Mouse (Mus musculus) hindbrain, embryonic 12.5 days (tissue): ENCODE measurements around the gene Ccpg1. TPM values are rescaled to one million over a fixed set of nuclear protein-coding genes. Genes with fewer than 3 reads are reported as not detected.

Experiments
- ATAC-seq: fragments of 200-750 bp; cut with Nextera tagmentation; 2 replicates; pipeline ENCODE4 v1.8.0; 2017; ENCODE audit warnings: moderate TSS enrichment; ENCODE audit not compliant: low FRiP score
- H3K27ac ChIP-seq: fragments of 300-500 bp; sonication (generic); 2 replicates; pipeline ENCODE4 v1.5.1; 2016; ENCODE audit warnings: mild to moderate bottlenecking
- H3K27me3 ChIP-seq: fragments of 300-500 bp; sonication (generic); 2 replicates; pipeline ENCODE4 v1.6.1; 2016; ENCODE audit warnings: mild to moderate bottlenecking
- H3K36me3 ChIP-seq: fragments of 300-500 bp; sonication (generic); 2 replicates; pipeline ENCODE4 v1.6.1; 2016; ENCODE audit warnings: mild to moderate bottlenecking
- H3K4me1 ChIP-seq: fragments of 300-500 bp; sonication (generic); 2 replicates; pipeline ENCODE4 v1.6.1; 2016
- H3K4me2 ChIP-seq: fragments of 300-500 bp; sonication (generic); replicated peaks from 2 replicates; pipeline ENCODE4 v1.6.1; 2016; ENCODE audit warnings: mild to moderate bottlenecking
- H3K4me3 ChIP-seq: fragments of 300-500 bp; sonication (generic); 2 replicates; pipeline ENCODE4 v1.5.1; 2016; ENCODE audit warnings: mild to moderate bottlenecking
- H3K9ac ChIP-seq: fragments of 300-500 bp; sonication (generic); 2 replicates; pipeline ENCODE4 v1.6.1; 2016; ENCODE audit warnings: mild to moderate bottlenecking, moderate library complexity
- H3K9me3 ChIP-seq: fragments of 300-500 bp; sonication (generic); replicated peaks from 2 replicates; pipeline ENCODE4 v1.6.1; 2016; ENCODE audit warnings: mild to moderate bottlenecking
- WGBS: fragments of 180-500 bp; shearing (Covaris S2); methylation state at CpG from one replicate; pipeline ENCODE4 v1.1.7; 2016; 5-methylcytosine and 5-hydroxymethylcytosine counted together
- polyA plus RNA-seq: library from polyadenylated mRNA; unstranded; fragments of >200 nt; fragmentation: Nextera tagmentation; extraction: Ambion mirVana; gene quantifications from 2 replicates; pipeline ENCODE4 v1.2.1, GENCODE M21; 2016

Gene Ccpg1
- polyA plus RNA-seq: 38.7 and 44.3 TPM in 2 replicates

GRCm38 (mm10) chr9:72985250-72986220 is at the start of gene Ccpg1, which contains the start of gene Ccpg1os:
Gene Ccpg1 (plus strand): TSS chr9:72985429.
Gene Ccpg1os (minus strand): TSS chr9:72985382.
- peak within 1 kb of the TSS; percentile 87 for H3K4me3 ChIP-seq
- under 1% methylated on average over 88 of the region's 88 CpGs for WGBS
- no peaks in the 10 kb centered on the region for H3K27me3 ChIP-seq
- peak; percentile 99 for ATAC-seq
- H3K9ac ChIP-seq: peak within 1 kb of the TSS; percentile 83
- peak within 1 kb of the TSS; percentile 88 for H3K27ac ChIP-seq
- H3K9me3 ChIP-seq: no peaks in the 10 kb centered on the region
- peak within 1 kb of the TSS; percentile 87 for H3K4me2 ChIP-seq
- peaks cover 17% of the 10 kb centered on the region for H3K4me1 ChIP-seq
- no peaks in the 10 kb centered on the region for H3K36me3 ChIP-seq

GRCm38 (mm10) chr9:72936301-72936700 is 48.9 kb upstream of the Ccpg1 start:
- Histone ChIP-seq H3K9me3 (no peaks in the 10 kb centered on the region), H3K4me3 (no peak overlapping the region), H3K36me3 (peaks cover 9% of the 10 kb centered on the region; the same call in 1 of the 2 replicates), H3K27me3 (no peaks in the 10 kb centered on the region), H3K9ac (no peak overlapping the region), H3K4me1 (no peaks in the 10 kb centered on the region), H3K27ac (no peak overlapping the region), H3K4me2 (no peak overlapping the region)
- ATAC-seq: no peak
- 70% methylated on average over 2 of the region's 2 CpGs for WGBS

- H3K4me2 ChIP-seq: no peak overlapping the region
- H3K27me3 ChIP-seq: no peaks in the 10 kb centered on the region
- no peaks in the 10 kb centered on the region for H3K4me1 ChIP-seq
- no peak overlapping the region for H3K4me3 ChIP-seq
- 63% methylated on average over 3 of the region's 3 CpGs for WGBS
- H3K9me3 ChIP-seq: peaks cover 5% of the 10 kb centered on the region; the same call in 1 of the 2 replicates
- ATAC-seq: no peak
- no peak overlapping the region for H3K9ac ChIP-seq
- H3K27ac ChIP-seq: no peak overlapping the region
- H3K36me3 ChIP-seq: peaks cover 35% of the 10 kb centered on the region
Observed at GRCm38 (mm10) chr9:72943424-72943823, 41.8 kb upstream of the Ccpg1 start.

DNA sequence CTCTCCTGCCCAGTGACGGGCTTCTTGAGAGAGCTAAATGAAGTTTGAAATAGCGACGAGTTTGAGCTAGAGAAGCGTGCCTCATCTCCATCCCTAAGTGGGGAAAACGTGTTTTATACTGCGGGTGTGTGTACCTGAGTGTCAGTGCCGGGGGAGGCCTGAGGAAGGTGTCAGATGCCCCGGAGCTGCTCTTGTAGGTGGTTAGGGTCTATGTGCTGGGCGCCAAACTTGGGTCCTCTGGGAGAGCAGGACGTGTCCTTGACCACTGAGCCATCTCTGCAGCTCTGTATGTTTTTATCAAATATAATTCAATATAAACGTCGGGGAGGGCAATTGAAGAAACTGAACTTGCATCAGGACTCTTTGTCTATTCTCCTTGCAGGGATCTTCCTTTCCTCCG is 40.9 kb upstream of the Ccpg1 start:
- H3K4me3 ChIP-seq: no peak overlapping the region
- H3K36me3 ChIP-seq: peaks cover 35% of the 10 kb centered on the region
- 94% methylated on average over 13 of the region's 13 CpGs for WGBS
- H3K9ac ChIP-seq: no peak overlapping the region
- H3K4me1 ChIP-seq: no peaks in the 10 kb centered on the region
- no peaks in the 10 kb centered on the region for H3K27me3 ChIP-seq
- no peak for ATAC-seq
- H3K9me3 ChIP-seq: peaks cover 5% of the 10 kb centered on the region; the same call in 1 of the 2 replicates
- H3K4me2 ChIP-seq: no peak overlapping the region
- no peak overlapping the region for H3K27ac ChIP-seq

DNA sequence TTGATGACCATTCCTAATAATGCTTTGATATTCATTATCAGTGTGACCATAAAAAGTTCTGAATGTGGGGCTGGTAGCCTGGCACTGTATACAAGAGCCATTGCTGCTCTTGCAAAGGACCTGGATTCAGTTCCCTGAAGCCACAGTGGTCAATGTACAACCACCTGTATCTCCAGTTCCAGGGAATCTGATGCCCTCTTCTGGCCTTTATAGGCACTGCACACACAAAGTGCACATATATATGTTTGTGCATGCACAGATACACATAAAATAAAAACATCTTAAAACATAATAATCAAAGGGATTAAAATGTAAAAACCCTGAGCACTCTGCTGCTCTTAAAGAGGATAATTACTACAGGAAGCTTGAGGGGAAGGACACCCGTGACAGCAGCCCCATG is 38.2 kb upstream of the Ccpg1 start:
- H3K4me2 ChIP-seq: no peak overlapping the region
- H3K9me3 ChIP-seq: peaks cover 5% of the 10 kb centered on the region; the same call in 1 of the 2 replicates
- H3K27me3 ChIP-seq: no peaks in the 10 kb centered on the region
- no peak overlapping the region for H3K4me3 ChIP-seq
- no peak overlapping the region for H3K27ac ChIP-seq
- H3K36me3 ChIP-seq: peaks cover 35% of the 10 kb centered on the region
- no peak overlapping the region for H3K9ac ChIP-seq
- H3K4me1 ChIP-seq: no peaks in the 10 kb centered on the region
- WGBS: 92% methylated on average over 1 of the region's 1 CpGs
- no peak for ATAC-seq

- Histone ChIP-seq H3K27me3 (no peaks in the 10 kb centered on the region), H3K9me3 (peaks cover 5% of the 10 kb centered on the region; the same call in 1 of the 2 replicates), H3K4me3 (no peak overlapping the region), H3K4me2 (no peak overlapping the region), H3K27ac (no peak overlapping the region), H3K4me1 (no peaks in the 10 kb centered on the region), H3K36me3 (peaks cover 23% of the 10 kb centered on the region), H3K9ac (no peak overlapping the region)
- ATAC-seq: no peak
- 73% methylated on average over 7 of the region's 7 CpGs for WGBS
Observed at GRCm38 (mm10) chr9:72949572-72949971, 35.7 kb upstream of the Ccpg1 start.

- no peak overlapping the region for H3K9ac ChIP-seq
- H3K4me2 ChIP-seq: no peak overlapping the region
- peaks cover 9% of the 10 kb centered on the region for H3K4me1 ChIP-seq
- no peak overlapping the region for H3K27ac ChIP-seq
- 62% methylated on average over 2 of the region's 2 CpGs for WGBS
- no peaks in the 10 kb centered on the region for H3K9me3 ChIP-seq
- ATAC-seq: no peak
- no peak overlapping the region for H3K4me3 ChIP-seq
- no peaks in the 10 kb centered on the region for H3K36me3 ChIP-seq
- no peaks in the 10 kb centered on the region for H3K27me3 ChIP-seq
Observed at GRCm38 (mm10) chr9:72954746-72955145, 30.5 kb upstream of the Ccpg1 start.

- peaks cover 9% of the 10 kb centered on the region for H3K4me1 ChIP-seq
- H3K27ac ChIP-seq: no peak overlapping the region
- ATAC-seq: no peak
- no peak overlapping the region for H3K4me3 ChIP-seq
- no peaks in the 10 kb centered on the region for H3K27me3 ChIP-seq
- 26% methylated on average over 1 of the region's 1 CpGs for WGBS
- H3K4me2 ChIP-seq: no peak overlapping the region
- H3K9me3 ChIP-seq: no peaks in the 10 kb centered on the region
- H3K36me3 ChIP-seq: no peaks in the 10 kb centered on the region
- no peak overlapping the region for H3K9ac ChIP-seq
Observed at GRCm38 (mm10) chr9:72955546-72955945, 29.7 kb upstream of the Ccpg1 start.

- Histone ChIP-seq H3K9me3 (no peaks in the 10 kb centered on the region), H3K9ac (peak within 1 kb of the TSS; percentile 66), H3K4me1 (peaks cover 9% of the 10 kb centered on the region), H3K4me3 (peak within 1 kb of the TSS; percentile 60), H3K27me3 (no peaks in the 10 kb centered on the region), H3K4me2 (peak within 1 kb of the TSS; percentile 69), H3K27ac (peak within 1 kb of the TSS; percentile 44; the same call in 1 of the 2 replicates), H3K36me3 (no peaks in the 10 kb centered on the region)
- ATAC-seq: peak; percentile 94
- WGBS: 2% methylated on average over 43 of the region's 43 CpGs
Observed at GRCm38 (mm10) chr9:72958521-72959450, 26.4 kb upstream of the Ccpg1 start, which contains the start of the genes Dyx1c1 and Gm44503. Gene Dyx1c1 (plus strand): TSS chr9:72958785. Gene Gm44503 (plus strand): TSS chr9:72958852.

GRCm38 (mm10) chr9:72961346-72961745 is 23.9 kb upstream of the Ccpg1 start:
- Histone ChIP-seq H3K27ac (no peak overlapping the region), H3K4me3 (no peak overlapping the region), H3K9me3 (no peaks in the 10 kb centered on the region), H3K4me2 (no peak overlapping the region), H3K36me3 (no peaks in the 10 kb centered on the region), H3K9ac (no peak overlapping the region), H3K27me3 (no peaks in the 10 kb centered on the region), H3K4me1 (peaks cover 9% of the 10 kb centered on the region)
- ATAC-seq: no peak
- WGBS: 75% methylated on average over 8 of the region's 8 CpGs

DNA sequence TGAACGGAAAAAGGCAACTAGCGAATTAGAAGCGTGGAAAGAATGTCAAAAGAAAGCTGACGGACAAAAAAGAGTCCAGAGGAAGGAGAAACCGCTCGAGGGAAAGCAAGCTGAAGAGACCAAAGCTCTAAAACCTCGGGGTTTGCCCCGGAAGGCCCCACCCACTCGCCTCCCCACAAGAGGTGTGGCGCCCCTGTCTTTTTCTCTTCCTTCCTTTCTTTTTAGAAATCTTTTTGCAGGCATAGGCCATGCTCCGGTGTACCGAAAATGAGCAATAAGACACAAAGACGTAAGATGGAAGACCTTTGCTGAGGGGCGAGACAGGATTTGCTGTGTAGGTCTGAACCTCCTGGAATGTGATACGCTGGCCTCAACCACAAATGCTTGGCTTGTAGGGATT is 23.3 kb upstream of the Ccpg1 start:
- H3K4me1 ChIP-seq: peaks cover 9% of the 10 kb centered on the region
- H3K36me3 ChIP-seq: no peaks in the 10 kb centered on the region
- H3K4me3 ChIP-seq: no peak overlapping the region
- H3K27me3 ChIP-seq: no peaks in the 10 kb centered on the region
- 85% methylated on average over 15 of the region's 15 CpGs for WGBS
- H3K27ac ChIP-seq: no peak overlapping the region
- no peak overlapping the region for H3K4me2 ChIP-seq
- no peaks in the 10 kb centered on the region for H3K9me3 ChIP-seq
- no peak overlapping the region for H3K9ac ChIP-seq
- no peak for ATAC-seq
